Mouse (Mus musculus) embryonic stem cell, embryonic (primary cell): ENCODE measurements at regions not wholly inside any gene's neighbourhood (a gene's known extent, or its start where the extent isn't known, plus 50 kb on each side); places are given as distances from the start of the nearest gene placed in this dataset.

Experiments used
- CTCF ChIA-PET, 4 experiments: fragments of 300-600 bp in 2 of 4; fragments of 350-600 bp in 2 of 4; sonication (Branson Sonifier 250); formaldehyde crosslinking; loops; one replicate each; lab custom pipeline; 2022; ENCODE audit warnings: inconsistent platforms in 2 of 4; lab: Charles Lee
- POLR2A ChIA-PET, 4 experiments: fragments of 300-600 bp in 2 of 4; fragments of 350-600 bp in 2 of 4; sonication (Branson Sonifier 250); formaldehyde crosslinking; loops; one replicate each; lab custom pipeline; 2022; ENCODE audit warnings: antibody characterized with exemption in 4 of 4, inconsistent platforms in 1 of 4; lab: Charles Lee

GRCm38 (mm10) chrX:82741478-82741877 is 207.2 kb upstream of the Dmd start:
- ChIA-PET POLR2A (no interaction called here), CTCF (no interaction called here)

DNA sequence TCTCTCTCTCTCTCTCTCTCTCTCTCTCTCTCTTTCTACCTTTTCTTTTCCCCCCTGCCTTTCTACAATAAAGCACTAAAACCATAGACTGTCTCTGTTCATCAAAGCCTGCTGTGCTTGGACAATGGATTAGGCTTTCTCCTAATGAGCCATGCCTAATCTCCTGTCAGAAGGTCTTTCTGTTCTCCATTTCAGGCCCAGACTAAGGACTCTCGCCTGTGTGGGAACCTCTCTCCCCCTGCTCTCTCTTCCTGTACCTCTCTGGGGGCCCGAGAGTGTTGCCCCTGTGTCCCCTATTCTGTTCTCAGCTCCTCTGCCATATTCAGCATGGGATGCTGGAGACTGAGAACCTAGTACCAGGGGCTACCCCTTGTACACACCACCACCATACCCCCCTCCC is 184.5 kb upstream of the Dmd start:
- CTCF ChIA-PET, result no interaction called here
- POLR2A ChIA-PET, result no interaction called here

DNA sequence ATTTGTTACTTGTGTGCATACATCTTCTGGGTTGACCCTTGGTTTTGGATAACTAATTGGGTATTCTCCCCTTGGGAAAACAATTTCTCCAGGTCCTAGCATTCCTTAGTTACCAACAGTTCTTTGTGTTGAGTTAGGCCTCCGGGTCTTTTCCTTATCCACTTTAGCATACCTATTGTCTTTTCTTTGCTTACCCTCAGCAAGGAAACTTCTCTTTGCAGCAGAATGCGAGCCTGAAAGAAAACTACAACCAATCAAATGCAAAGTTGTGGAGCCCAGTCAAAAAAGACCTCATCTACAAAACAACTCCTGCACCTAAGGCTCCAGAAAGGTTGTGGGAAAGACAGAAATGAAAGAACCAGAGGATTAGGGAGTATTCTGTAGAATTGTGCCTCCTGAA is 139.5 kb upstream of the Dmd start:
- CTCF ChIA-PET, result no interaction called here
- POLR2A ChIA-PET, result no interaction called here

DNA sequence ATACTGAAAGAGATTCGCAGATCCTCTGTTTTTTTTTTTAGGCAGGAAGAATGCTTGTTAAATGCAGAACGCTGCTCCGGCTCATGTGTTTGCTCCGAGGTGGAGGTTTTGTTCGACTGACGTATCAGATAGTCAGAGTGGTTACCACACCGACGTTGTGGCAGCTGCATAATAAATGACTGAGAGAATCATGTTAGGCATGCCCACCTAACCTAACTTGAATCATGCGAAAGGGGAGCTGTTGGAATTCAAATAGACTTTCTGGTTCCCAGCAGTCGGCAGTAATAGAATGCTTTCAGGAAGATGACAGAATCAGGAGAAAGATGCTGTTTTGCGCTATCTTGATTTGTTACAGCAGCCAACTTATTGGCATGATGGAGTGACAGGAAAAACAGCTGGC is 134.1 kb upstream of the Dmd start:
- ChIA-PET CTCF (no interaction called here), POLR2A (no interaction called here)

DNA sequence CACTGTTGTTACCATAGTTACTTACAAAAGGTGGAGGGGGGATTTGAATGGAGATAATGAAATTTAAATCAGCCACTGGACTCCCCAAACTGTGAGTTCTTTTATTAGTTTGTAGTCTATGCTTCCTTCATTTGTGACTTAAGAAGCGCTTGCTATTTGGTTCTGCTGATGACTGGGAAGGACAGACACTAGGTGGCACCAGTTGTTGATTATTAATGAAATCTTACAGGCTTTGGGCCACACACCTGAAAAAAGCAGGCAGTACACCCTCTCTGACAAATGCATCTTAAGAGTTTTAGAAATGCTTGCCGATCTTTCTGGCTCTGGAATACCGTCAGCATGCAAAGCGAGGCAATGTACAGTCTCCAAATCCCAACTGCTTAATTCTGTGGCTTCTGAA is 131.6 kb upstream of the Dmd start:
- CTCF ChIA-PET, result no interaction called here
- POLR2A ChIA-PET, result no interaction called here

- ChIA-PET CTCF (no interaction called here), POLR2A (no interaction called here)
Observed at GRCm38 (mm10) chrX:82823606-82824005, 125.1 kb upstream of the Dmd start.

GRCm38 (mm10) chrX:82866116-82866515 is 82.6 kb upstream of the Dmd start:
- ChIA-PET POLR2A (interaction anchor here in 2 of 4 experiments (1.0 to 1.5 kb wide), 3 partner anchors 9 to 30 kb away, joined by 3 read pairs; no protein-coding TSS in a partner anchor), CTCF (interaction anchor here in 1 of 4 experiments (0.6 kb wide), 1 partner anchor 94 kb away, joined by 3 read pairs; no protein-coding TSS in a partner anchor)
